Mouse (Mus musculus) duodenum, adult 2 months (tissue): ENCODE results near the gene Hyal3. TPM values are rescaled to one million over a fixed set of nuclear protein-coding genes. Genes with fewer than 3 reads are reported as not detected.

Experiments
- polyA plus RNA-seq: library from polyadenylated mRNA; depleted of rRNA; stranded (reverse); fragments of >200 nt; gene quantifications from 2 replicates; pipeline ENCODE4 v1.2.3, GENCODE M21; 2012; ENCODE audit warnings: low replicate concordance; rRNA removed

Hyal3 gene
- 0.25 and 1.0 TPM in 2 replicates for polyA plus RNA-seq

GRCm38 (mm10) chr9:107580501-107581317 is at the start of gene Hyal3:
Gene Hyal3 (plus strand): TSS chr9:107580818.

GRCm38 (mm10) chr9:107533791-107534407 is 46.7 kb upstream of the Hyal3 start, which contains the start of gene Tmem115:
Gene Tmem115 (plus strand): TSS chr9:107533945.

GRCm38 (mm10) chr9:107541474-107542351 is 38.9 kb upstream of the Hyal3 start, which contains the start of the genes Cyb561d2 and Nprl2:
Gene Cyb561d2 (minus strand): TSS chr9:107542193.
Gene Nprl2 (plus strand): TSS chr9:107542226.

GRCm38 (mm10) chr9:107547026-107547425 is 33.6 kb upstream of the Hyal3 start, which contains the start of gene Zmynd10:
Gene Zmynd10 (plus strand): TSS chr9:107547298.

GRCm38 (mm10) chr9:107551117-107551889 is 29.3 kb upstream of the Hyal3 start, which contains the start of gene Rassf1:
Gene Rassf1 (plus strand): TSS chr9:107551555.

GRCm38 (mm10) chr9:107563029-107563581 is 17.5 kb upstream of the Hyal3 start, which contains the start of gene Tusc2:
Gene Tusc2 (plus strand): TSS chr9:107563255.

GRCm38 (mm10) chr9:107567702-107568319 is 12.8 kb upstream of the Hyal3 start, which contains the start of gene Hyal2:
Gene Hyal2 (plus strand): TSS chr9:107567945.

GRCm38 (mm10) chr9:107576357-107577107 is 4.1 kb upstream of the Hyal3 start, which contains the start of gene Hyal1:
Gene Hyal1 (plus strand): TSS chr9:107576927.

GRCm38 (mm10) chr9:107578587-107578986 is 2.0 kb upstream of the Hyal3 start, which contains the start of gene Naa80:
Gene Naa80 (plus strand): TSS chr9:107578887.

GRCm38 (mm10) chr9:107586974-107587832 is 6.6 kb downstream of the Hyal3 start, which contains the start of gene Ifrd2:
Gene Ifrd2 (plus strand): TSS chr9:107587642.

GRCm38 (mm10) chr9:107608741-107609432 is 28.3 kb downstream of the Hyal3 start, which contains the start of gene Sema3b:
Gene Sema3b (minus strand): TSS chr9:107609229.

GRCm38 (mm10) chr9:107635279-107636028 is 54.8 kb downstream of the Hyal3 start, which contains the start of gene Gnai2:
Gene Gnai2 (minus strand): TSS chr9:107635367.

Other genes with a start within 250 kb of the Hyal3 start
- gene Hemk1, start 242.5 kb upstream of the Hyal3 start, polyA plus RNA-seq = 10.8 and 16.9 TPM in 2 replicates
- gene 6430571L13Rik, start 240.2 kb upstream of the Hyal3 start, polyA plus RNA-seq = 0.11 and 0.16 TPM in 2 replicates
- gene Cacna2d2, start 181.2 kb upstream of the Hyal3 start, polyA plus RNA-seq = 1.6 and 3.4 TPM in 2 replicates
- gene Tmem115, start 46.9 kb upstream of the Hyal3 start, polyA plus RNA-seq = 50.7 and 60.9 TPM in 2 replicates
- 41.2 and 51.5 TPM in 2 replicates for gene Cyb561d2, start 38.6 kb upstream of the Hyal3 start, polyA plus RNA-seq
- 15.2 and 20.7 TPM in 2 replicates for gene Nprl2, start 38.6 kb upstream of the Hyal3 start, polyA plus RNA-seq
- gene Zmynd10, start 33.5 kb upstream of the Hyal3 start, polyA plus RNA-seq = 0.21 and 0.83 TPM in 2 replicates
- gene Rassf1, start 29.3 kb upstream of the Hyal3 start, polyA plus RNA-seq = 10.1 and 16.1 TPM in 2 replicates
- gene Tusc2, start 17.6 kb upstream of the Hyal3 start, polyA plus RNA-seq = 53.1 and 81.4 TPM in 2 replicates
- gene Hyal2, start 12.9 kb upstream of the Hyal3 start, polyA plus RNA-seq = 125 and 220 TPM in 2 replicates
- 1.8 and 2.0 TPM in 2 replicates for gene Hyal1, start 3.9 kb upstream of the Hyal3 start, polyA plus RNA-seq
- 56.4 and 67.1 TPM in 2 replicates for gene Naa80, start 1.9 kb upstream of the Hyal3 start, polyA plus RNA-seq
- gene Ifrd2, start 6.8 kb downstream of the Hyal3 start, polyA plus RNA-seq = 66.8 and 74.2 TPM in 2 replicates
- gene Sema3b, start 28.4 kb downstream of the Hyal3 start, polyA plus RNA-seq = 61.0 and 63.0 TPM in 2 replicates
- 278 and 384 TPM in 2 replicates for gene Gnai2, start 54.5 kb downstream of the Hyal3 start, polyA plus RNA-seq
- gene Slc38a3, start 88.7 kb downstream of the Hyal3 start, polyA plus RNA-seq = 0.53 and 18.3 TPM in 2 replicates
- 0.13 and 0.20 TPM in 2 replicates for gene Gnat1, start 98.9 kb downstream of the Hyal3 start, polyA plus RNA-seq
- gene Sema3f, start 129.7 kb downstream of the Hyal3 start, polyA plus RNA-seq = 23.2 and 38.4 TPM in 2 replicates
- gene Rbm5, start 190.2 kb downstream of the Hyal3 start, polyA plus RNA-seq = 30.5 and 42.0 TPM in 2 replicates